Mouse (Mus musculus) thymus, adult 2 months (tissue): ENCODE measurements around the gene Olfr788. TPM values are rescaled to one million over a fixed set of nuclear protein-coding genes. Genes with fewer than 3 reads are reported as not detected.

Experiments
- DNase-seq: peaks from one replicate; pipeline ENCODE4 v3.0.0; 2021
- H3K27ac ChIP-seq: fragments of 200-500 bp; 2 replicates; pipeline ENCODE4 v1.5.1; 2012; ENCODE audit warnings: low read length, control low read depth; ENCODE audit not compliant: control insufficient read depth, insufficient read depth
- H3K27me3 ChIP-seq: fragments of 200-500 bp; 2 replicates; pipeline ENCODE4 v1.6.1; 2012; ENCODE audit warnings: mild to moderate bottlenecking, low read length, moderate library complexity, mixed read lengths; ENCODE audit not compliant: control insufficient read depth, insufficient read depth
- H3K36me3 ChIP-seq: fragments of 200-500 bp; 2 replicates; pipeline ENCODE4 v1.6.1; 2012; ENCODE audit warnings: mild to moderate bottlenecking, low read length, moderate library complexity; ENCODE audit not compliant: control insufficient read depth, insufficient read depth
- H3K4me1 ChIP-seq: fragments of 200-500 bp; replicated peaks from 2 replicates; pipeline ENCODE4 v1.6.1; 2012; ENCODE audit warnings: low read length; ENCODE audit not compliant: control insufficient read depth, insufficient read depth
- H3K4me3 ChIP-seq: fragments of 200-500 bp; 2 replicates; pipeline ENCODE4 v1.5.1; 2012; ENCODE audit warnings: mild to moderate bottlenecking, low read length, control low read depth, moderate library complexity; ENCODE audit not compliant: control insufficient read depth, insufficient read depth
- CTCF ChIP-seq: fragments of 200-500 bp; IDR thresholded peaks from 2 replicates; pipeline ENCODE4 v1.5.1; 2012; ENCODE audit warnings: mild to moderate bottlenecking, control low read depth, low read length, moderate library complexity, borderline replicate concordance; ENCODE audit not compliant: control insufficient read depth, poor library complexity, insufficient read depth; ENCODE audit errors: extremely low read depth
- POLR2A ChIP-seq: fragments of 200-500 bp; IDR thresholded peaks from 2 replicates; pipeline ENCODE4 v1.6.1; 2012; ENCODE audit warnings: mild to moderate bottlenecking, low read length, control low read depth, moderate library complexity; ENCODE audit not compliant: control insufficient read depth, poor library complexity, insufficient read depth; ENCODE audit errors: extremely low read depth
- WGBS: fragments of 180-500 bp; shearing (Covaris S2); methylation state at CpG from one replicate; pipeline ENCODE4 v1.1.7; 2018; 5-methylcytosine and 5-hydroxymethylcytosine counted together
- polyA plus RNA-seq: library from polyadenylated mRNA; depleted of rRNA; stranded (reverse); fragments of >200 nt; gene quantifications from 2 replicates; pipeline ENCODE4 v1.2.3, GENCODE M21; 2012; rRNA removed

The Olfr788 gene
- not detected in 2 replicates for polyA plus RNA-seq

GRCm38 (mm10) chr10:129470698-129471097 is at the start of gene Olfr788:
Gene Olfr788 (plus strand): TSS chr10:129470998.
- H3K4me3 ChIP-seq, result no peak within 1 kb of the TSS
- no peaks in the 10 kb centered on the region for H3K27me3 ChIP-seq
- H3K36me3 ChIP-seq, result no peaks in the 10 kb centered on the region
- no peaks in the 10 kb centered on the region for H3K4me1 ChIP-seq
- DNase-seq, result no peak
- no peak within 1 kb of the TSS for H3K27ac ChIP-seq
- TF ChIP-seq POLR2A (no peak), CTCF (no peak)

DNA sequence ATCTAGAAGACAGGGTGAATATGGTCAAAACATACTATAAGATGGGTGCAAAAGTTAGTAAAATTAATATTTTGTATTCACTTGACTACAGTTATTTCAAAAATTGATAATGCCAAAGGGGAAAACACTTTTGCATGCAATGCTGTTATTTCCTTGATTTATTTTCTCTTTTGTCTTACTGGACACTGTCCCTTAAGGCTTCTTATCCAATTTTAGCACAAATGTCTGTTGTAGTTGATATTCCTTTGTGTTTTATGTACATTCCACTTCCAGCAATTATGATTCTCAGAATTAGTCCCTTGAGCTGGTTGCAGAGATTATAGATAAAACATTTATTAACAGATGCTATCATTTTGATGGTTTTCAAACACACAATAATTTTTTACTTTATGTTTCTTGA is 43.8 kb upstream of the Olfr788 start, which contains the start of gene Olfr786:
Olfr786 (plus strand) TSS at position 301 of the 400 bp plus-strand sequence.
- Histone ChIP-seq H3K4me1 (no peaks in the 10 kb centered on the region), H3K27ac (no peak within 1 kb of the TSS), H3K27me3 (no peaks in the 10 kb centered on the region), H3K36me3 (no peaks in the 10 kb centered on the region), H3K4me3 (no peak within 1 kb of the TSS)
- no peak for DNase-seq
- TF ChIP-seq POLR2A, result no peak
- no peak for TF ChIP-seq CTCF

- TF ChIP-seq POLR2A, result no peak
- TF ChIP-seq CTCF, result no peak
- Histone ChIP-seq H3K4me1 (no peaks in the 10 kb centered on the region), H3K36me3 (no peaks in the 10 kb centered on the region), H3K27me3 (no peaks in the 10 kb centered on the region), H3K4me3 (no peak within 1 kb of the TSS), H3K27ac (no peak within 1 kb of the TSS)
- 81% methylated on average over 3 of the region's 3 CpGs for WGBS
- DNase-seq, result no peak
These were observed 9.2 kb upstream of the Olfr788 start, which contains the start of gene Olfr787 for GRCm38 (mm10) chr10:129461562-129461961. Gene Olfr787 (plus strand): TSS chr10:129461862.

DNA sequence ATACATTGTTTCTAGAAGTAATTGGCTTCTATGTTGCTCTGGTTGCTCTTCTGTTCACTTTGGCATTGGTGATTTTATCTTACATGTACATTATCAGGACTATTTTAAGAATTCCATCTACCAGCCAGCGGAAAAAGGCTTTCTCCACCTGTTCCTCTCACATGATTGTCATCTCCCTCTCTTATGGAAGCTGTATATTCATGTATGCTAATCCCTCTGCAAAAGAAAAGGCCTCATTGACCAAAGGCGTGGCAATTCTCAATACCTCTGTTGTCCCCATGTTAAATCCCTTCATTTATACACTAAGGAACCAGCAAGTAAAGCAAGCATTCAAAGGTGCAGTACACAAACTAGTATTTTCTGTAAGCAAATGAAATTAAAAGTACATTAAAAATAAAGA is 2.5 kb downstream of the Olfr788 start:
- no peak for DNase-seq
- H3K36me3 ChIP-seq, result no peaks in the 10 kb centered on the region
- no peaks in the 10 kb centered on the region for H3K4me1 ChIP-seq
- no peaks in the 10 kb centered on the region for H3K27me3 ChIP-seq
- H3K27ac ChIP-seq, result no peak overlapping the region
- H3K4me3 ChIP-seq, result no peak overlapping the region
- TF ChIP-seq POLR2A (no peak), CTCF (no peak)
- 71% methylated on average over 2 of the region's 2 CpGs for WGBS

- Histone ChIP-seq H3K4me3 (no peak overlapping the region), H3K27ac (no peak overlapping the region), H3K36me3 (no peaks in the 10 kb centered on the region), H3K27me3 (no peaks in the 10 kb centered on the region), H3K4me1 (no peaks in the 10 kb centered on the region)
- TF ChIP-seq CTCF (no peak), POLR2A (no peak)
- no peak for DNase-seq
These were observed 2.9 kb downstream of the Olfr788 start for GRCm38 (mm10) chr10:129473723-129474122.

GRCm38 (mm10) chr10:129484452-129484851 is 13.7 kb downstream of the Olfr788 start, which contains the start of gene Olfr789:
Gene Olfr789 (plus strand): TSS chr10:129484752.
- 65% methylated on average over 2 of the region's 2 CpGs for WGBS
- H3K36me3 ChIP-seq, result no peaks in the 10 kb centered on the region
- no peak for TF ChIP-seq POLR2A
- no peak for TF ChIP-seq CTCF
- H3K4me3 ChIP-seq, result no peak within 1 kb of the TSS
- no peaks in the 10 kb centered on the region for H3K27me3 ChIP-seq
- no peak within 1 kb of the TSS for H3K27ac ChIP-seq
- no peaks in the 10 kb centered on the region for H3K4me1 ChIP-seq
- DNase-seq, result no peak

GRCm38 (mm10) chr10:129490101-129490500 is 19.3 kb downstream of the Olfr788 start:
- no peak for TF ChIP-seq CTCF
- no peak for TF ChIP-seq POLR2A
- H3K27ac ChIP-seq, result no peak overlapping the region
- H3K36me3 ChIP-seq, result no peaks in the 10 kb centered on the region
- H3K4me3 ChIP-seq, result no peak overlapping the region
- no peak for DNase-seq
- no peaks in the 10 kb centered on the region for H3K27me3 ChIP-seq
- WGBS, result 87% methylated on average over 2 of the region's 2 CpGs
- no peaks in the 10 kb centered on the region for H3K4me1 ChIP-seq
